Mouse (Mus musculus): ENCODE measurements around the gene Lrch1.

DNA sequence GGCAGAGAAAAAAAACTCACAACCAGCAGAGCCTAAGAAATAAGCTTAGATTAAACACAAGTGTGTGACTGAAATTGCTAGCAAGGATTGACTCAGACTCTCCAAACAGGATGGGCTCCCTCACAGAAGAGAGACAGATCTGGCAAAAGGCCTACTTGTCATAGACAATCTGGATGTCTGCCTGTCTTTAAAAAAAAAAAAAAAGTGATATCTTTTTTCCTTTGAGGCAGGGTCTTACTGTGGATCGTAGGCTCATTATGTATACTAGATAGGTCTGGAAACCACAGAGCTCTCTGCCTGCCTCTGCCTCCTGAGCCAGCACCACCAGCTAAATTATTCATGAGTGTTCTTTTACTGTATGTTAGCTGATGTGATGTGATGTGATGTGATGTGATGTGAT, 179.8 kb downstream of the Lrch1 start:
- no peak for TF ChIP-seq SRF (IDR thresholded peaks at IDR 0.05; ENCODE audit: control insufficient read depth, insufficient read length, low read depth)
- TF ChIP-seq POLR2A (IDR thresholded peaks at IDR 0.05; ENCODE audit: insufficient read length, low read depth) = no peak
